Mouse (Mus musculus): Measurements from ENCODE around the gene Tmem190.

The Tmem190 gene

DNA sequence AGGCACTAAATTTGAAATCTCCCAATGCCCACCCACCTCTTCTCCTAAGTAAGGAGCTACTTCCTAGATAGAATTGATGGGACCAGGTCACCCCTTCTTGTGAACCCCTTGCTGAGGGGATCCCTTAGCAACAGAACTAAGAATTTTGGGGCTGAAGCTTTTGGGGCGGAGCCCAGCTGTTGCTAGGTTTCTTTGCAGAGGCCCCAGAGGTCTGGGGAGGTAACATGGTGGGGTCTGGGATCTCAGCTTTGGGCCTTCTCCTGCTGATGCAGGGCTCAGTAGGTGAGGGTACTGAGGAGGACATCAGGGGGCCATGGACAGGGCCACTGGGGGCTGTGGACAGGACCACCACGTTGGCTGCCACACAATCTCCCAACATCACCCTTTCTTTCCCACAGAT is at the start of gene Tmem190, which contains the start of gene Il11:
Gene Tmem190 (plus strand): TSS at position 179 of the 400 bp plus-strand sequence.
Gene Il11 (minus strand): TSS at position 101 of the 400 bp plus-strand sequence.
- in situ Hi-C loops (cut with MboI, MseI) = no loop called here

DNA sequence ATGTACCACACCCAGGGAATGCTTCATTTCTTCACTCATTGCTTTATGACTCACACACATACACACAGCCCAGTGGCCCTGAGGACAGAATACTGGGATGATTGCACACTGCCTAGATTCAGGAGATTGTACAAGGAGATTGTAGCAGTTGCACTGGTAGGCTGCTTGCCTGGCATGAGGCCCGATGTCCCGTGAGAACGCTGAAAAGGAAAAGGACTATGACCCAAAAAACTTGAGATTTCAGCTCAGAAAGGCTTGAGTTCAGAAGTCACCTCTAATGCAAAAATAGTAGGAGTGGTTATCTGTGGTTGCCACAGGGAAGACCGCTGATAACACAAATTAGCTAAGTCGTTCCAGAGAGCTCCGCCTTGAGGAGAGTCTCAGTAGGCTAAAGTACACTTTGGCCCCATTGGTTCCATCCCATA is 49.8 kb upstream of the Tmem190 start:
- in situ Hi-C loops (cut with MboI, MseI) = no loop called here

DNA sequence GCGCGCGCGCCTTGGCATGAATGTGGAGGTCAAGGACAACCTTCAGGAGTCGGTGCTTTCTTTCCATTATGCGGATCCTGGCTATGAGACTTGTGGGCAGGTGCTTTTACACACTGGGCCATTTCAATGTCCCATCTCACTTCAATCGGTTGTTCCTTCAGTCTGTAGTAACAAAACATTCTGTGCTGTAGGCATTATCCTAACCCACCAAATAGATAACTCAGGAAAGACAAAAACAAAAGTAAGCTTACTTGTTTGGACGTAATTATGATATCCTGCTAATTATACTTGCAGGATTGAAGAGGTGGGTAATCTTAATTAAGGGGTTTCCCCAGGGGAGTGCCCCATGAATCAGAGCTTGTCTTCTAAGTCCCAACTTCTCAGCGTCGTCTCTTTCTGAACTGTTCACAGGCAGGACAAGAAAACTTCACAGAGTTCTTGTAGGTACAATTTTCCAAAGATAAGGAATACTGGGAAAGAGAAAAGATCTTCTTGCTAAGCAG is 43.6 kb upstream of the Tmem190 start:
- in situ Hi-C loops (cut with MboI, MseI) = no loop called here

DNA sequence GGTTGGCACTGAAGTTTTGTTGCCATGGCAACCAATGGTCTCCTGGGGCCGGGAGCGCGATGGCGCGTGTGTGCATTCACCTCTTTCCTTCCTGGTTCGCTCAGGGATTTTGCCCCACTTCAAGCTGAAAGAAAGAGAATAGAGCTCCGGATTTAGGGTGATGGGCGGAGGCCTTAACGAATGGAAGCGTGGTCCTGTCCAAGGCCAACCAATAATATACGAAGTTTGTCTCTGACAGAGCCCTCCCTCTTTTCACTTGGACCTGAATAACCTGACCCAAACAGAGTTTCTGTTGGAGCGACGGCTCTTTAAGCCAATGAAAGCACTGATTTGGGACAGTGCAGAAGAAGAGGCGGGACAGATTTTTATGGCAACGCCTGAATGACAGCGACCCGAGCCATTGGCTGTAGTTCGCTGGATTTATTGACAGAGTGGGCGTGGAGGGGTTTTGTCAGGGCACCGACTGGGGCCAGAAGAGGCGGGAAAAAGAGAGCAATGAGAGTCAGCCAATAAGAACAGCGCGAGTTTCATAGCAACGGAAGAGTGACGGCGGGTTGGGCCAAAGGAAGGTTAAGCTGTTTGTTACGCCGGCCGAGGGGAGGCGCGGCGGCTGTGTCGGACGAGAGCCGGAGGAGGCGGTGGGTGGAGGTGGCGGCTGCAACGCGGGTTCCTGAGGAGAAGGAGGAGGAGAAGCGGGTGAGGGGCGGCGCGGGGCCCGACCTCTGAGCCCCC is 43.0 kb upstream of the Tmem190 start, which contains the start of gene Kmt5c:
Gene Kmt5c (plus strand): TSS at position 572 of the 732 bp plus-strand sequence.
- in situ Hi-C loops (cut with MboI, MseI) = no loop called here

DNA sequence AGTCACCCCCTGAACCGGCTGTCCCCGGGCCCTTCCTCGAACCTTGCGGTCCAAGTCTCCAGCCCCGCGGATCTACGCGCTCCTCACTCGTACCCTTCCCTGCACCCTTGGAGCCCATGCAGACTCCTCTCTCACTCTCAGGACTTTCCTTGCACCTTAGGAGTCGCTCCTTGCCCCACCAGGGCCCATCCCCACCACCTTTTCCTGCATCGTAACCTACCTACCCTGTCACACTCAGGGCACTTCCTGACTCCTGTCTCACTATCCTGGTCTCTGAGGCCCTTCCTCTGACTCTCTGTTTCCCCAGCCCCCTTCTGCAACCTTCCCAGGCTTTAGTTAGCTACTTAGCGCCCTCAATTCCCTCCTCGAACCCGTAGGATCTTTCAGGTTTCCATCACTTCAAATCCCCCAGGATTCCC is 42.4 kb upstream of the Tmem190 start:
- in situ Hi-C loops (cut with MboI, MseI) = no loop called here

DNA sequence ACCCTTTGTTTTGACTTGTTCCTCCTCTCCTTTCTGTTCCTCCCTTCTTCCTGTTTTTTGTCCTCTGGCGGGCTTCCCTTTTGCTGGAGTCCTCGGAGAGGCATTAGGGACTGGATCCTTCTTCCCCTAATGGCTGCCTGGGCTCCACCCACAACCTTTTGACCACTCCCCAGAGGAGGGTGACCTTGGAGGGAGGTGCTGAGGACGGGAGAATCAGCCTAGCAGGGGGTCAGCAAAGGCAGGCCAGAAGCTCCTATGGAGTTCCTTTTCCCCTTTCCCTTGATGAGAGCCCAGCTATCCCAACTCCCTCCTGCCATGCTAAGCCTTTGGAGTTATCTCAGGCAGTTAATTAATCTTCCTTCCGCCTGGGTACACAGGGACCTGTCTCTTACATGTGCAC is 41.6 kb upstream of the Tmem190 start:
- in situ Hi-C loops (cut with MboI, MseI) = no loop called here

DNA sequence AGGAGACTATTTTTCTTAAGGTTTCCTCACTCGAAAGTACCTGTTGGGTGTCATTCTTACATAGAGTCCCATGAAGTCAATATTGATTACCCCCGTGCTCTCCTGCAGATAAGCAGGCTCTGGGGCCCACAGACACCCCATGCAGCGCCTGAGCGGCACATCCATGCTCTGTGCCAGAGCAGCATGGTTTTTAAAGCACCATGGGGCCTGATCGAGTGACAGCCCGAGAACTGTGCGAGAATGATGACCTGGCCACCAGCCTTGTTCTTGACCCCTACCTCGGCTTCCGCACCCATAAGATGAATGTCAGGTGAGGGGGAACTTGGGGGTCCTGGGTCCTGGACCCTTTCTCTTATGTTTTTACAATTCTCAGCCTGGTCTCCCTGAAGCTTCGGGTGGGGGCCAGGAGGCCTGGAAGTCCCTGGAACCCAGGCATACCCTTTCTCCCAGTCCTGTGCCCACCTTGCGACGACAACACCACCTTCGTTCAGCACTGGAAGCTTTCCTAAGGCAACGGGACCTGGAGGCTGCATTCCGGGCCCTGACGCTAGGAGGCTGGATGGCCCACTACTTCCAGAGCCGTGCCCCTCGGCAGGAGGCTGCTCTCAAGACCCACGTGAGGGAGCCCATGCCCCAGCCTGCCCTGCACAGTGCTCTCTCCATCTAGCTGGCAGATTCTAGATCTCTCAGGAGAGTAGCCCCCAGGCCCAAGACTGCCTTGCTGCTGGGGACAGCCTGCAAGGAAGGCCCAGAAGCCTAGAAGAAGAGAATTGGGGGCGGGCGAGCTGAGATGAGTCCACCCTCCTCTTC is 40.9 kb upstream of the Tmem190 start:
- in situ Hi-C loops (cut with MboI, MseI) = no loop called here

DNA sequence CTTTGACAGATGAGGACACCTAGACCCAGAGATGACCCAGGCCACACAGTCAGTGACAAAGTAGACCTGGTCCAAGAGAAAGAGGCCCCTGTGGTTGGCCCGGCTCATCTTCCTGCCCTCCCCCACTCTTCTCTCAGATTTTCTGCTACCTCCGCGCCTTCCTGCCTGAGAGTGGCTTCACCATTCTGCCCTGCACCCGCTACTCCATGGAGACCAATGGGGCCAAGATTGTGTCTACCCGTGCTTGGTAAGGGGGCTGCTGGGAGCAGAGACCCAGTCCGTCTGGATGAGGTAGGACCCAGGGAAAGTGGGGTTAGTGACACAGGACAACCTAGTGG is 40.3 kb upstream of the Tmem190 start:
- in situ Hi-C loops (cut with MboI, MseI) = no loop called here

DNA sequence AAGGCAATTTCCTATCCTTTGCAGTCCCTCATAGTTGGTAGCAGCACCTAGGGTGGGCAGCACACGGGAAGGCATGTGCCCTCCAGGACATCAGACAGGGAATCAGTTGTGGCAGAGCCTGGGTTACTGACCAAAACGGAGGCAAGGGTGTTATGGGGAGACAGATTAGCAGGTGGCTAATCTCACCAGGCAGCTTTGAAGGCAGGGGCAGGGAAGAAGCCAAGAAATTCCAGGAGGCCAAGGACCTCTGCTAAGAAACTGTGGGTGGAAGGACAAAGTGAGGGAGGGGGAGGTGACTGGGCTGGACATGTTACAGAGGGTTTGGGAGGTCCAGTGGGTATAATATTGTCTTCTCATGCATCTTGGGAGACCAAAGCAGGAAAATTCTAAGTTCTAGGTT is 39.4 kb upstream of the Tmem190 start:
- in situ Hi-C loops (cut with MboI, MseI) = no loop called here

DNA sequence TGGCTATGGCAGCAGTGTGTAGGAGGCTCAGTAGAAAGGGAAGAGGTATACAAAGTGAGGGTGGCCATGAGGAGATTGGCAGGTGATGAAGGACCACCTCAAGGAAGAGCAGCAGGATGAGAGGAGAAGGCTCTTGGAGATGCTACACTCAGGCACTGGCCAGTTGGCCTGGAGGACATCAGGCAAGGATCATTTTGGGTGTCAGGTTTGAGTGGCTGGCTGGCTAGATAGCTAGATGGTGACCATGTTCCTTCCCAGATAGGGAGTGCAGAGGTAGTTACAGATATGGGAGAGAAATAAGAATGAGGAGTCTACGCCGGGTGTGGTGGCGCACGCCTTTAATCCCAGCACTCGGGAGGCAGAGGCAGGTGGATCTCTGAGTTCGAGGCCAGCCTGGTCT is 37.9 kb upstream of the Tmem190 start:
- in situ Hi-C loops (cut with MboI, MseI) = no loop called here

DNA sequence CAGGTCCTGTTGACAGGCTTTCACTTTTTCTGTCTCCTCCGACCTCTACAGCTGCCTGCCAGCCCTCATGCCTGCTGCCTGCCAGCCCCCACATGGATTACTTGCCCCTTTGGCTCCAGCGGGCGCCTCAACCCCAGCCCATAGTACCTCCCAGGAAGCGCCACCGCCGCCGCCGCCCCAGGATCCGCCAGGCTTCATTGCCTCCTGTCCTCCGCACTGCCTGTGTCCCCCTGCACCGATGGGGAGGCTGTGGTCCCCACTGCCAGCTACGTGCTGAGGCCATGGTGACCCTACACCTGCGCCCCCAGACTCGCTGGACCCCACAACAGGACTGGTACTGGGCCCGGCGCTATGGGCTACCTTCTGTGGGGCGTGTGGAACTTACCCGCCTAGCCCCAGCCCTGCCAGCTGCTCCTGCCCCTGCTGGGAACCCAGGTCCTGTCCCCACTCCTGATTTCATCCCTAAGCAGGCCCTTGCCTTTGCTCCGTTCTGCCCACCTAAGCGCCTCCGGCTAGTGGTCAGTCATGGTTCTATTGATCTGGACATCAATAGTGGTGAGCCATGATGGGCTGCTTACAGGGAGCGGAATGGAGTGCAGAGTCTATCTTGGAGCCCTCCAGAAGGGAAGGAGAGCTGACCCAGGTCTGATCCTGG is 36.3 kb upstream of the Tmem190 start:
- in situ Hi-C loops (cut with MboI, MseI) = no loop called here

DNA sequence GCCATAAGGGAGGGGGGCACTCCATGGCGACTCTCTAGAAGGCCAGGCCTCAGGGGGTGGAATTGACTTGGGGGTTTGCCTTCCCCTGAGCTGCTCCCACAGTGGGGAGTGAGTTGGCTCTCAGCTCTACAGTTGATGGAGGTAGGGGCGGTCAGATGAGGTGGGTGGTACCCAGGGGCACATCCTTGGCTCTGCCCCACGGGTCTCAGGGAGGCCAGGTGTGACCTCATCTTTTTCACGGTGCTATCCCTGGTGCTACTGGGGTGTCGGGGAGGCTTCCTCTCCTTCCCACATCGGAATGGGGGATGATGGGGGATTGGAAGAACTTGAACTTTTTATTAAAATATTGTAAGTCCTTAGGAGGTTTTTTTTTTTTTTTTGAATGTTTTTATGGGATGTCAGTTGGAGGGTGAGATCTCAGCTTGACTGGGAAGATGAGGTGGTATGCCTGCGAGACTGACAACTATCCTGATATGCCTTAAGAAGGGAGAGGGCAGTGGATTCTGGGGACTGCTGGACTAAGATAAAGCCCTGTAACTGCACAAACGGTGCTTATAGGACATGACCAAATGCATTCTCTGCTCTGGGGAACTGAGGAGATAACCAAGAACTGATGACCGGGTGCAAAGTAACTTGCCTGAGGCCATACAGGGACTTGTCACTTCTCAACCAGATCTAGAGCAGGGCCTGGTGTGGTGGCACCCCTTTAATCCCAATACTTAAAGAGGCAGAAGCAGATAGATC is 35.4 kb upstream of the Tmem190 start:
- in situ Hi-C loops (cut with MboI, MseI) = no loop called here

DNA sequence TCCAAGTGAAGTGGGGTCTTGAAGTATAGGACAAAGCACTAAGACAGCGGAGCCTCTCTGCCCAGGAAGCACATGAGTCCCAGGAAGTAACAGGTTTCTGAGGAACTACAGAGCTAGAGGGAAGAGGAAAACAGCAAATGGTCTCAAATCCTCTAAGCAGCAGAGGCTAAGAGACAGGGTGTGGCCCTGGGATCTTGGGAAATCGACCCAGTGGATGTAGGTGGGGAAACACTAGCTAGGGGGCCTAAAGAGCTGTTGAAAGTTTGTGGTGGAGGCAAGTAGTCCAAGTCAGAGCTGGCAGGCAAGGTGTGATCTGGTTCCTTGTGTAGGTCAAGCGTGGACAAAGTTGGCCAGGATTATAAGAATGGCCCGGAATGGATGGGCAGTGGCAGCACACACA is 34.4 kb upstream of the Tmem190 start:
- in situ Hi-C loops (cut with MboI, MseI) = no loop called here

DNA sequence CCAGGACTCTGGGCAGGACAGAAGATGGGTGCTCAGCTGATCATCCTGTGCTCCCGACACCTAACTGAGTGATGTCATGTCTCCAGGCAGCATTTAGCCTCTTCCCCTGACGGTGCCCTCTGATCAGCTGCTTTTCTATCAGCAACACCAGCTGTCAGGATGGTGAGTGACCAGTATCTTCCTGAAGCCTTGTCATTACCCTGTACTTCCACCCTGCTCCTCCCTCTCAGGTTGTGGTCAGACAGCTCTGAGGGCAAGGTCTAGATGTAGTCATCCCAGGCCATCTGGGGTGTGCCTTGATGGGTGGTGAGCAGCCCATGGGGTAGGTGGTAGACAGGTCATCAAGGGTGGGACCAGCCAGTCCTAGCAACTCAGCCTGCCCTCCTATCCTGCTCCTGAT is 33.6 kb upstream of the Tmem190 start:
- in situ Hi-C loops (cut with MboI, MseI) = no loop called here

DNA sequence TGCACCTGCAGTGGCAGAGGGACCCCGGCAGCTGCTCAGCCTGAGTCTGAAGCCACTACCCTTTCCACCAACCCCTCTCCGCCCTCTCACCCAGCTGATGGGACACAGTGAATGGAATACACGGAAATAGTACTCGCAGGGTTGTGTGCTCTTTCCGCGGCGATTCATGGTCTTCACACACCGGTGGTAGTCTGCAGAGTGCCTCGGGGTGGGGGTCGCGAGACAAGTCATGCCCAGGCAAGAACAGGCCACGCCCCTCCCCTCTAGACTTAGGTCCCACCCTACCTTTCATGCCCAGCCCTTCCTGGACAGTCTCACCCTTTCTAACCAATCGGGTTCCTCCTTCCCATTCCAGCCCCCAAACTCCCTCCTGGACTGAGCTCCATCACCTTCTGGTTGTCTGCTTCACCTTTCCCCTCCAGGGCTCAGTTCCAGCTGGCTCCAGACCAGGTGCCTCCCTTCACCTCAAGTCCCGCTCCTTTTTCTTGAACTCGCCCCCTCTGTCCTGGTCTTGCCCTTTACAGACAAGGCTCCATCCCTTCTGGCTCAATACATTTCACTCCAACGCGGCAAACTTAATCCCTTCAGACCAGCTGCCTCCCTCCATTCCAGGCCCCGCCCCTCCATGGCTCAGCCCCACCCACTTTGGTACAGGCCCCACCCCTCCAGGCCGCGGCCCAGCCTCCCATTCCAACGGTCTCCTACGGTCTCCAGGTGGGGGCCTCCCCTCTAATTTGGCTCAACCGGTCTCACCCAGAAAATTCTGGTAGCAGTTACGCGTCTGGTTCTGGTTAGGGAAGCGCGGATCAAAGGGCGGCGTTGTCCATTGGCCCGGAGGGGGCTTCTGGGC is 30.5 kb upstream of the Tmem190 start:
- in situ Hi-C loops (cut with MboI, MseI) = loop anchor here (5.0 kb wide), 1 partner anchor 50 kb away; no protein-coding TSS in a partner anchor

DNA sequence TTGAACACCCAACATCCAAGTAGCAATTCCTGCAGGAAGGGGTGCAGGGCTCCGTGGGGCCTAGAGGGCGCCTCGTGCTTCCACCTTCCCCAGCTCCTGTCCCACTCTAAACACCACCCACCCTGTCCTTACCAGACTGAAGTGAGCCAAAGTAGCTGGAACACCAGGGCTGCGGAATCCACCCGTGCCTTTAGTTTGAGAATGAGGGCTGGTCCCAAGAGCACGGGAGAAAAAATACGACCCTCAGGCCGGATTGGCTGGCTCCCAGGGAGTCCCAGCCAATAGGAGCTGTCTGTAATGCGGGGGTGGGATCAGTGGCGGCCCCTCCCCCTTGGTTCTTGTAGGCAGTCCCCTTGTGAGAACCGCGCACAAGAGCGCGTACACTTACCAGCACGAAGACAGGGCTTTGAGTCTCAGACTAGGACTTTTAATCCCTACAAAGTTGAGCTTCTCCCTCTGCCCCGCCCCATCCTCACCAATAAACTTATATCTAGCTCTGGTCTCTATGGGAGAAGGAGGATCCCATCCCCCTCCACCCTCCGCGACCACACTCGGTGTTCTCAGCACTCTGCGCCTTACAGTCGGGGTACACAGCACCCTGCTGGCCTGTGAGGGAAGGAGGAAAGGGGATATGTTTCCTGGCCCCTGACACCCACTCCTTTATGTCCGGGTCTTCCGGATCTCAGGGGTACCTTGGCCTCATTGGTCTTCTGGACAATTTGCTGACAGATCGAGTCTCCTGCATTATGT is 29.7 kb upstream of the Tmem190 start, which contains the start of gene Cox6b2:
Gene Cox6b2 (minus strand): TSS at position 274 of the 750 bp plus-strand sequence.
- in situ Hi-C loops (cut with MboI, MseI) = loop anchor here (5.0 kb wide), 1 partner anchor 51 kb away; no protein-coding TSS in a partner anchor

DNA sequence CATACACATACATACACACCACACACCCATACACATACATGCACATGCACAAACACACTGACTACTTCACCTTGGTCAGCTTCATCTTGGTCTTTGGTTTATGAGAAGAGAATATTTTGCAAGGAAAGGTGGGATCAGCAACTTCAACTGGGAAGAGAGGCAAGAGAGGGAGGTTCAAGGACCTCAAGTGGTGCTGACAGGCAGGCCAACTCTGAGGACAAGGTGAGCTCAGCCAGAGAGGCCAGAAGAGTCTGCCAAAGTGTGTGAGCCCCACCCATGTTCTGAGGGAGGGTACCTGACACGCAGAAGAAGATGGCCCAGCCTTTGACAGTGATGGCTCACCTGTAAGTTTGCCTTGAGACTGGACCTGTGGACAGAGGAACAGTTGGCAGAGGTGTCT is 23.1 kb upstream of the Tmem190 start:
- in situ Hi-C loops (cut with MboI, MseI) = no loop called here

DNA sequence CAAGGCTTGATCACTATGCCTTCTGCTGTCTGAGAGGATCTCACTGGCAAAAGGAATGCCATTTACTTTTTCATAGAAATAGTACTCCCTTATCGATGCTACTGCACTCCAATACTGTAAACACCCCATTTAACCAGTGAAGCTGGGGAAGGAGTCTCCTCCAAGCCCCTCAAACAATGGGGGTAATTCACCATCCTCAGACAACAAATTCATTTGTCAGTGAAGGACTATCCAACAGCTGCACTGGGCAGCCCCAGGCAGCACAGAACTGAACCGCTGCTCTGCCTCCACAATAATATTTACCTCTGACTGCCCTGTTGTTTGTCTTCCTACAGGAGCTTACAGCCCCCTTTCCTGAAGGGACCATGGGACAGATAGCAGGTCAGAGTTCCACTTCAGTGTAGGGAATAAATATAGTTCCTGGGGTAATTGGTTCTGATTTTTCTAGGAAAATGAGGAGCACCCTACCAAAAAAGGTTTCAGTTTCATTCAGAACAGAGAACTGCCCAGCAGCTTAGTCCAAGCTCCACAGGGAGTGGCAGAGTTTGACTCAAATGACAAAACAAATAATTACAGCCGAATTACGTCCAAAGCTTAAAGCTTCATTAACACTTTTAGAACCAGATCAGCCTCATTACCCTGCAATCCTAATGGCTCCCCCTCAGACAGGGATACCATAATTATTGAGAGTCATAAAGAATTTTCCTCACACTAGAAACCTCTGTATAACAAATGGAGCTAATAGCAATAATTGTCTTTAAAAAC is 17.6 kb upstream of the Tmem190 start:
- in situ Hi-C loops (cut with MboI, MseI) = no loop called here

DNA sequence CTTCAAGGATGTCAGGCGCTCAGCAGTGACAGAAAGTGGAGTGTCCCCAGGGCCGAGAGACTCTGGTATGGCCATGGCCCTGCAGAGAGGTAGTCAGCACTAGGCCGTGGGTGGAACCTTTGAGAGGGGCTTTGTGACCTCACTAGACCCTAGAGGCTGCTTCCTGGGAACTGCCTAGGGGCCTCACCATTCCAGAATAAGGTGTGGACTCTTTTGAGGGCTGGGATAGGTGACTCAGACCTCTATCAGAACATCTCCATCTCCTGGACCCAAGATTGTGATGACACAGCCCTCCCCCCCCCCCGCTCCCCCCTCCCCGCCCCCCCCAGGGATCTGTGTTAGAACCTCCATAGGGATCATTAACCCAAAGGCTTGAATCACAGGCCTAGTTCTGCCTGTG is 11.5 kb upstream of the Tmem190 start, which contains the start of gene Fam71e2:
Gene Fam71e2 (minus strand): TSS at position 101 of the 400 bp plus-strand sequence.
- in situ Hi-C loops (cut with MboI, MseI) = no loop called here
